Mouse (Mus musculus) liver, embryonic 16.5 days (tissue): Measurements from ENCODE around the gene Dglucy. TPM values are rescaled to one million over a fixed set of nuclear protein-coding genes. Genes with fewer than 3 reads are reported as not detected.

ENCODE experiments used
- ATAC-seq: fragments of 200-750 bp; cut with Nextera tagmentation; 2 replicates; pipeline ENCODE4 v1.8.0; 2017; ENCODE audit warnings: low read depth, mild to moderate bottlenecking, moderate number of reproducible peaks, moderate library complexity
- H3K27ac ChIP-seq: fragments of 300-500 bp; sonication (generic); 2 replicates; pipeline ENCODE4 v1.5.1; 2014; ENCODE audit warnings: mild to moderate bottlenecking, low read length
- H3K27me3 ChIP-seq: fragments of 300-500 bp; sonication (generic); 2 replicates; pipeline ENCODE4 v1.6.1; 2014; ENCODE audit warnings: low read depth, low read length, mixed read lengths; ENCODE audit not compliant: control insufficient read depth, insufficient read depth
- H3K36me3 ChIP-seq: fragments of 300-500 bp; sonication (generic); 2 replicates; pipeline ENCODE4 v1.6.1; 2014; ENCODE audit warnings: mild to moderate bottlenecking; ENCODE audit not compliant: control insufficient read depth, insufficient read depth
- H3K4me1 ChIP-seq: fragments of 300-500 bp; sonication (generic); 2 replicates; pipeline ENCODE4 v1.6.1; 2014; ENCODE audit warnings: low read depth, low read length, mixed read lengths; ENCODE audit not compliant: control insufficient read depth
- H3K4me2 ChIP-seq: fragments of 300-500 bp; sonication (generic); 2 replicates; pipeline ENCODE4 v1.6.1; 2014; ENCODE audit warnings: low read depth, low read length, mixed read lengths
- H3K4me3 ChIP-seq: fragments of 300-500 bp; sonication (generic); 2 replicates; pipeline ENCODE4 v1.5.1; 2014; ENCODE audit warnings: low read depth, mild to moderate bottlenecking, low read length
- H3K9ac ChIP-seq: fragments of 300-500 bp; sonication (generic); 2 replicates; pipeline ENCODE4 v1.6.1; 2014; ENCODE audit warnings: low read depth, low read length
- H3K9me3 ChIP-seq: fragments of 300-500 bp; sonication (generic); replicated peaks from 2 replicates; pipeline ENCODE4 v1.6.1; 2016; ENCODE audit warnings: low read length; ENCODE audit not compliant: control insufficient read depth
- WGBS: fragments of 180-500 bp; shearing (Covaris S2); extraction: QIAGEN DNeasy Blood & Tissue Kit; methylation state at CpG from one replicate; pipeline ENCODE4 v1.1.7; 2014; ENCODE audit not compliant: insufficient replicate concordance; 5-methylcytosine and 5-hydroxymethylcytosine counted together
- polyA plus RNA-seq: library from polyadenylated mRNA; unstranded; fragments of >200 nt; fragmentation: Nextera tagmentation; extraction: Ambion mirVana; gene quantifications from 2 replicates; pipeline ENCODE4 v1.2.1, GENCODE M21; 2015

The Dglucy gene
- polyA plus RNA-seq, 1 experiment from 2014 or later, result 1.1 TPM

DNA sequence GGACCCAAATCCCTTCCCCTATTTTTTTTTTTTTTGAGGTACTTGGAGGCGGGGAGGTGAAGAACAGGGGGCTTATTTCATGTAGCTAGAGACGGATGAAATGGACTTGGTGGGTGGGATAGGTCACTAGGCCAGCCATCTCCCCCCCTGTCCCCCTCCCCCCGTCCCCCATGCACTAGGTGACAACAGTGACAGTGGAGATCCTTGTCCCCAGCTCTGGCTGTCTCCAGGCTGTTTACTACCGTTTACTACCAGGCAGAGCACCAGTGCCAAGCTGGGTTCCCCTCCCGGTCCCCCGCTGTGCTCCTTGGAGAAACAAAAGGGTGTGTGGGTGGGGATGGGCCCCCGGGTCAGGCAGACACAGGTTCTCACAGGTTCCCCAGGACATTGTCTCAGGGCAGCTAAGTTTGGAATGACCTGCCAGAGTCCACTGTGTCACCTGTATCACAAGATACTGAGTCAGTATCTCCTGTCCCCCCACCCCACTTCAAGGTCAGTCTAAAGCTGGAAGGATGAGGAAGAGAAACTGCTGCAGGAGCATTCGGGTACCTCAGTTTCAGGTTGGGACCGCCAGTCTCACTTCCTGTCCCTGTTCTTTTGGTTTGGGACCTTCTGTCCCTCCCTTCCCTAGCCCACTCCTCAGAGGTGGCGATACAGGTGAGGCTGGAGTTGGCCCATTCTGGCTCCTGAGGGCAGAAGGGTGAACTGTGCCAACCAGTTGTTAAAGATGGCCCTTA is 129.6 kb downstream of the Dglucy start:
- WGBS, result 23% methylated on average over 10 of the region's 10 CpGs
- Histone ChIP-seq H3K4me3 (no peak overlapping the region), H3K36me3 (peaks cover 3% of the 10 kb centered on the region), H3K4me1 (no peaks in the 10 kb centered on the region), H3K27ac (no peak overlapping the region), H3K27me3 (peaks cover 22% of the 10 kb centered on the region), H3K9me3 (no peaks in the 10 kb centered on the region), H3K4me2 (0 out of 2 replicates have a peak overlapping the region, but pooled peaks have one; percentile 33), H3K9ac (no peak overlapping the region)
- no peak for ATAC-seq

DNA sequence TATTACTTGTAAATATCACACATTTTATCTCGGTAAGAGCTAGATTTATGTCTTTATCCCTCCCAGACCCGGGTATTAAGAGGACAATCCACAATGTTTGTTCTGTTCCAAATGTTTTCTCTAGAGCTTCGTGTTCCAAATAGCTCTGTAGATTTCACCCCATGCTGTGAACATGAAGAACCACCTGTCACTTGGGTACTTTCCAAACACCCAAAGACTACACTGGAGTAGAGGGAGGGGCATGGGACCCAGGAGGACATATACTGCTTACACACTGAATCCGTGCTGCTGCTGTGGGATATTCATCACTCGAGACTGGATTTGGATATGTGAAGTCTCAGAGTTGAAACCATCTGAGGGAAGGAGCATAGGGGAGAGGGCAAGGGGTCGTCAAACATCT is 130.9 kb downstream of the Dglucy start:
- Histone ChIP-seq H3K9me3 (no peaks in the 10 kb centered on the region), H3K4me1 (no peaks in the 10 kb centered on the region), H3K4me2 (no peak overlapping the region), H3K27me3 (peaks cover 22% of the 10 kb centered on the region), H3K9ac (no peak overlapping the region), H3K36me3 (peaks cover 3% of the 10 kb centered on the region), H3K27ac (no peak overlapping the region), H3K4me3 (no peak overlapping the region)
- no peak for ATAC-seq
- 59% methylated on average over 6 of the region's 6 CpGs for WGBS

DNA sequence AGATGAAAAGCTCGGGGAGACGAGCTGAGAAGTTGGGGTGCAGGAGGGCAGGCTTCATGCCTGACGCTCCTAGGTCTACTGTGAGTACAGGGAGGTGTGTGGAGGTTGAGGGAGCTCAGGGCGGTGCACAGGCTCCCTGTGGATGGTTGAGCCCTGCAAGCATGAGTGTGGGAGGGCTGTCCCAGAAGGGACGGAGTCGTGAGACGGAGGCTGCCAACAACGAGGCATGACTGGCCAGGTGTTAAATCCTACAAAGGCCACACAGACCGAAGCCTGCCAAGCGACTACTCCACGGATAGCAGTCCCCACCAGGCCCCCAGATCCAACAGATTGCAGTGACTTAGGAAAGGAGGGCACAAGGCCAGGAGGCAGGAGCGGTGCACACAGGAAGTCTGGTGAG is 131.9 kb downstream of the Dglucy start:
- no peak overlapping the region for H3K4me3 ChIP-seq
- H3K9me3 ChIP-seq, result no peaks in the 10 kb centered on the region
- peaks cover 22% of the 10 kb centered on the region for H3K27me3 ChIP-seq
- WGBS, result 81% methylated on average over 12 of the region's 12 CpGs
- peaks cover 3% of the 10 kb centered on the region for H3K36me3 ChIP-seq
- ATAC-seq, result no peak
- no peak overlapping the region for H3K27ac ChIP-seq
- H3K9ac ChIP-seq, result no peak overlapping the region
- no peak overlapping the region for H3K4me2 ChIP-seq
- H3K4me1 ChIP-seq, result no peaks in the 10 kb centered on the region

DNA sequence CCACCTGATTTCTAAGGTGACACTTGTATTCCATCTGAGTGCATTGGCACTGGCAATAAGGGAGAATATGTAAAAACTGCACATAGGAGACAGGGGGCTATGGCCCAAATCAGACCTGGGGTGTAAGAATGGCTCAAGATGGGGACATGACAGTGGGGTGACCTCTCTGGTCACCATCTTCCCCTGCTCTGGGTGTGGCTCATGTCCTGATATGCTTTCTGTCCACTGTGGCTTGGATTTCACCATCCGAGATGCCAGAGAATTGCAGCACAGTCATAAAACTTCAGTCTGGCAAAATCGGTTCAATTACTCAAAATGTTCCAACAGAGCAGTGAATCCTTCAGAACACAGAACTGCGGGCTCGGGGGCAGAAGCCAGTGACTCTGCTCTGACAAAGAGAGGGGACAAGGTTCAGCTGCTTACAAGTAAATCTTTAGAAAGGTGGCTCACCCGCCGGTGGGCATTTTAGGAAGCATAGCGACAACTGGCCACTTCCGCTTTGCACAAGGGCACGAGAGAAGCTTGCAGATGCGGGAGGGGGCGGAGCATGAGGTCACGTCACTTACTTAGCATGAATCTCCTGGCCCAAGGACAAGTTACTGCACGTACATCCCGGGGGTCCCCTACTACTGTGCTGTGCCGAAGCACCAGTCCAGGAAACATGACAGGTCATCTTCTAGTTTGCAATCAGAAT is 145.9 kb downstream of the Dglucy start:
- Histone ChIP-seq H3K27ac (no peak overlapping the region), H3K4me1 (no peaks in the 10 kb centered on the region), H3K9ac (no peak overlapping the region), H3K27me3 (no peaks in the 10 kb centered on the region), H3K36me3 (peaks cover 27% of the 10 kb centered on the region), H3K4me2 (no peak overlapping the region), H3K4me3 (no peak overlapping the region), H3K9me3 (no peaks in the 10 kb centered on the region)
- ATAC-seq, result no peak
- WGBS, result 71% methylated on average over 15 of the region's 15 CpGs

DNA sequence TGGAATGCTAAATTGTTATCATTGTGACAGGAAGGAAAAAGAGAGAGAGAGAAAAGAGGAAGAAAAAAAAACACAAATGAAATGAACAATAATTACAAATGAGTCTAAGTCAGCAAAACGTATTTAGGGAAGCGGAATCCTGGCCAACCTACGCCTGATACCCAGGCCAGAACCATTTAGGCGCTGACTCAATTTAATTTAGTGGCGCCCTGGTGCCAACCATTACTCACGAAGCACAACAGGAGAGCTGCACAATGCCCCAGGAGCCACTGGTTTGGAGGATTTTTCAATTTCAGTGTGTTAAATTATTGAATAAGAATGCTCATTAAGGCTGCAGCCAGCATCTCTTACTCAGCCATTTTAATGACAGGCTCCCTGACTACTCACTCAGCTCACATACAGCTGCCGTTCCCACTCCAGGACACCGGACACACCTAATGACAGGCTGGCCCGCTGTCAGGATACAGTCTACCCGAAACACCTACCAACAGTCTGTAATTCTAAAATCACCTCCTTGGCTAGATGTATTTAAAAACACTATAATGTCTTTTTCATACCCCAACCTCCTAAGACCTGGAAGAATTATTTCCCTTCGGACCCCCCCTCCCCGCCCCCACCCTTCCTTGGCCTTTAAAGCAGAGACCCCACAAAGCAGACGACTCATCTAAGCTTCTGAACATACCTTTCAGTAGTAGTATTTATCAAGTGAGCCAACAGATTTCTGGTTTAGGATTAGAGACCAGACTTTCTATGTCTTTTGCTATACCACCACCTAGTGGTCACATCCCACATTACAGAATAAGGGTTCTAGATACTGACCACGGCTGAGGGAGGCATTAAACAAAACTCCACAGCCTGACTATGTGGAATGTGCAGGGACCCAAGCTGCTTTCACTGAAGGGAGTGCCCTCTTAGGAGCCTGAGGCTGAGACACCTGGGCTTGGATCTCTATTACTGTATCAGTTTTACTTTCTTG is 147.1 kb downstream of the Dglucy start:
- no peaks in the 10 kb centered on the region for H3K9me3 ChIP-seq
- H3K36me3 ChIP-seq, result peaks cover 34% of the 10 kb centered on the region
- 69% methylated on average over 14 of the region's 14 CpGs for WGBS
- ATAC-seq, result no peak
- H3K27me3 ChIP-seq, result no peaks in the 10 kb centered on the region
- no peak overlapping the region for H3K27ac ChIP-seq
- no peaks in the 10 kb centered on the region for H3K4me1 ChIP-seq
- no peak overlapping the region for H3K4me3 ChIP-seq
- no peak overlapping the region for H3K4me2 ChIP-seq
- no peak overlapping the region for H3K9ac ChIP-seq

DNA sequence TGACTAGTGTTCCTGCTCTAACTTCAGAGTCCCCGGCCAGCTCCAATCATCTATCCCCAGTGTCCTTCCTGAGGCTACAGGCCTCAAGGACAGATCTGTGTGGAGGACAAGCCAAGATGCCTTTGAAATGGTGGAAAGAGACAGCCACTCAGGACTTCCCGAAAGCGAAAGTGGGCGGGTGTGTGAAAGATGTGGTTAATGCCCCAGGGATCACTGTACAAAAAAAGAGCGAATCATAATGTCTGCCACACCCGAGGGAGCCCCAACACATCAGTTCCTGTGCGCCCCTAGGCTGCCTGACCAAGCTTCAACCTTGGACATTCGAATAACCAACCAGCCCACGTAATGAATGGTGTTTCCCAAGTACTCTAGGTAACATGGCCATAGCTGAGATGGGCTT is 149.4 kb downstream of the Dglucy start:
- Histone ChIP-seq H3K9me3 (no peaks in the 10 kb centered on the region), H3K27ac (no peak overlapping the region), H3K4me2 (no peak overlapping the region), H3K9ac (no peak overlapping the region), H3K4me3 (no peak overlapping the region), H3K36me3 (peaks cover 41% of the 10 kb centered on the region), H3K27me3 (no peaks in the 10 kb centered on the region), H3K4me1 (no peaks in the 10 kb centered on the region)
- WGBS, result 81% methylated on average over 9 of the region's 9 CpGs
- ATAC-seq, result no peak

DNA sequence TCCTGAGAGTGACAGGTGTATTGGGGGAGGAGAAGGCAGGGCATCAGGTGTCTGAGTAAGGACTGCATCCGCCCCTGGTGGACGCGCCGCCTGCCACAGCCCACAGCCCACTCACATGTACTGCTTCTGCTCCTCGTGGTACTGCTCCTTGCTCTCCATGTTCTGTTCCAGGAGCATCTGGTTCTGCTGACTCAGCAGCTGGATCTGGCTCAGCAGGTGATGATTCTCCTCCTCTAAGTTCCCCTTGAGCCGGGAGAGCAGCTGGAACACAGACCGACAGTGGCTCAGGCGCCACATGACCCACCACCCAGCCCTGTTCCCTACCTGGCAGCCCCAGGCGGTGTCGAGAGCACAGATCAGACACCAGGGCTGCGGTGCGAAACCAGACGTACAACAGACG is 152.8 kb downstream of the Dglucy start:
- Histone ChIP-seq H3K9ac (no peak overlapping the region), H3K4me2 (no peak overlapping the region), H3K27me3 (no peaks in the 10 kb centered on the region), H3K36me3 (peaks cover 33% of the 10 kb centered on the region), H3K27ac (no peak overlapping the region), H3K9me3 (no peaks in the 10 kb centered on the region), H3K4me1 (no peaks in the 10 kb centered on the region), H3K4me3 (no peak overlapping the region)
- no peak for ATAC-seq
- WGBS, result 90% methylated on average over 14 of the region's 14 CpGs

DNA sequence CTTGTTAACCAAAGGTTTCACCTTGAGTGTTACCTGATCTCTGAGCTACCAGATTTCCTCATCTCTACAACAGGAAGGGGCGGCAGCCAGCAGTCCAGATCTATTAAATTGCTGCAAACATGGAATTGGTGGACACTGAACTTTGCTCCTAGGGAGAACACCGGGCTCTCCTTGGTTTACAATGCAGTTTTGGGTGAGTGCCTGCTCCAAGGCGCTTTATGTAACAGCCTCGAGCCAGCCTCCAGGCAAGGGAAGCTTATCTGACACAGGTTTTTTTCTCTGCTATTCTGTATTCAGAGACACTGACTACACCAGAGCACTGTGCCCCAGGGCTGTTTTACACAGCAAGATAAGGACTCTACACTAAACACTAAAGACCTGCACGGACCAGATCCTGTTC is 155.9 kb downstream of the Dglucy start:
- Histone ChIP-seq H3K27me3 (no peaks in the 10 kb centered on the region), H3K4me3 (no peak overlapping the region), H3K4me1 (no peaks in the 10 kb centered on the region), H3K36me3 (peaks cover 30% of the 10 kb centered on the region), H3K27ac (no peak overlapping the region), H3K4me2 (no peak overlapping the region), H3K9me3 (no peaks in the 10 kb centered on the region), H3K9ac (no peak overlapping the region)
- WGBS, result 71% methylated on average over 5 of the region's 5 CpGs
- ATAC-seq, result peak; percentile 9; the same call in 1 of the 2 replicates
